Mouse (Mus musculus) gastrocnemius, postnatal 25 days (tissue): ENCODE data around the gene Higd1a. TPM values are rescaled to one million over a fixed set of nuclear protein-coding genes. Genes with fewer than 3 reads are reported as not detected.

ENCODE experiments used
- total RNA-seq, 2 experiments: library from RNA; stranded (reverse); gene quantifications; 1 replicate in 1 of 2; 2 replicates in 1 of 2; pipeline ENCODE4 v1.2.3; 2021

The Higd1a gene
- total RNA-seq, 2 experiments from 2014 or later: 110 to 115 TPM

Other genes with a start within 250 kb of the Higd1a start
- not detected for gene Lyzl4, start 216.3 kb downstream of the Higd1a start, total RNA-seq
- 1 to 10 TPM; 2.5 to 2.6 TPM for gene Vipr1, start 215.6 kb downstream of the Higd1a start, total RNA-seq
- gene Sec22c, start 152.9 kb downstream of the Higd1a start, total RNA-seq: 1 to 10 TPM; 3.8 to 4.3 TPM
- gene Ss18l2, start 148.0 kb downstream of the Higd1a start, total RNA-seq: 100 to 1,000 TPM; 104 to 105 TPM
- 10 to 100 TPM; 30.0 to 30.1 TPM for gene Nktr, start 139.2 kb downstream of the Higd1a start, total RNA-seq
- 100 to 1,000 TPM in 1 of 2 experiments, 10 to 100 TPM in 1; 78.3 to 101 TPM for gene Zfp651, start 99.0 kb downstream of the Higd1a start, total RNA-seq
- gene Klhl40, start 80.8 kb downstream of the Higd1a start, total RNA-seq: 100 to 1,000 TPM; 116 to 215 TPM
- gene Hhatl, start 65.9 kb downstream of the Higd1a start, total RNA-seq: 100 to 1,000 TPM; 193 to 201 TPM
- under 1 TPM; 0.32 to 0.46 TPM for gene Ccdc13, start 18.9 kb downstream of the Higd1a start, total RNA-seq
- 1 to 10 TPM; 1.9 to 2.0 TPM for gene Ackr2, start 40.0 kb upstream of the Higd1a start, total RNA-seq
- gene Cyp8b1, start 57.9 kb upstream of the Higd1a start, total RNA-seq: not detected
- 1 to 10 TPM; 1.3 to 1.6 TPM for gene Fam198a, start 92.6 kb upstream of the Higd1a start, total RNA-seq
- gene Pomgnt2, start 138.7 kb upstream of the Higd1a start, total RNA-seq: 10 to 100 TPM in 1 of 2 experiments, 1 to 10 TPM in 1; 8.9 to 10.0 TPM